Mouse (Mus musculus): ENCODE data around the gene Tes3-ps. TPM values are rescaled to one million over a fixed set of nuclear protein-coding genes. Genes with fewer than 3 reads are reported as not detected.

Tes3-ps gene
- 0.58 and 0.61 TPM in 2 replicates for polyA plus RNA-seq (2015; fragmentation: Nextera tagmentation; extraction: Ambion mirVana)

GRCm38 (mm10) chr13:49492376-49493368, at the start of gene Tes3-ps:
Gene Tes3-ps, plus strand, starts transcription at chr13:49493318.
- Histone ChIP-seq H3K27me3 (replicated peaks; ENCODE audit: control insufficient read depth, insufficient read depth, low read length) (no peaks in the 10 kb centered on the region), H3K4me1 (replicated peaks; ENCODE audit: control insufficient read depth, insufficient read depth, low read length) (no peaks in the 10 kb centered on the region), H3K4me2 (ENCODE audit: low read length) (no peak within 1 kb of the TSS), H3K36me3 (ENCODE audit: control insufficient read depth, insufficient read depth) (no peaks in the 10 kb centered on the region), H3K4me3 (replicated peaks; ENCODE audit: low read length) (no peak within 1 kb of the TSS), H3K9ac (replicated peaks; ENCODE audit: low read depth, low read length) (no peak within 1 kb of the TSS), H3K27ac (ENCODE audit: low read length) (no peak within 1 kb of the TSS), H3K9me3 (ENCODE audit: control insufficient read depth, low read length) (no peaks in the 10 kb centered on the region)
- no peak for ATAC-seq
- WGBS = 80% methylated on average over 6 of the region's 6 CpGs

GRCm38 (mm10) chr13:49444451-49444850, 48.7 kb upstream of the Tes3-ps start:
- Histone ChIP-seq H3K4me2 (ENCODE audit: low read length) (no peak overlapping the region), H3K36me3 (ENCODE audit: control insufficient read depth, insufficient read depth) (peaks cover 4% of the 10 kb centered on the region), H3K4me3 (replicated peaks; ENCODE audit: low read length) (no peak overlapping the region), H3K4me1 (replicated peaks; ENCODE audit: control insufficient read depth, insufficient read depth, low read length) (no peaks in the 10 kb centered on the region), H3K9ac (replicated peaks; ENCODE audit: low read depth, low read length) (no peak overlapping the region), H3K27ac (ENCODE audit: low read length) (no peak overlapping the region), H3K9me3 (ENCODE audit: control insufficient read depth, low read length) (no peaks in the 10 kb centered on the region), H3K27me3 (replicated peaks; ENCODE audit: control insufficient read depth, insufficient read depth, low read length) (no peaks in the 10 kb centered on the region)
- ATAC-seq = no peak
- 98% methylated on average over 6 of the region's 6 CpGs for WGBS

GRCm38 (mm10) chr13:49449318-49449749, 43.8 kb upstream of the Tes3-ps start:
- no peak overlapping the region for H3K27ac ChIP-seq (ENCODE audit: low read length)
- no peaks in the 10 kb centered on the region for H3K9me3 ChIP-seq (ENCODE audit: control insufficient read depth, low read length)
- 46% methylated on average over 5 of the region's 5 CpGs for WGBS
- H3K4me1 ChIP-seq (replicated peaks; ENCODE audit: control insufficient read depth, insufficient read depth, low read length) = no peaks in the 10 kb centered on the region
- H3K36me3 ChIP-seq (ENCODE audit: control insufficient read depth, insufficient read depth) = peaks cover 5% of the 10 kb centered on the region; the same call in 1 of the 2 replicates
- no peak overlapping the region for H3K9ac ChIP-seq (replicated peaks; ENCODE audit: low read depth, low read length)
- no peaks in the 10 kb centered on the region for H3K27me3 ChIP-seq (replicated peaks; ENCODE audit: control insufficient read depth, insufficient read depth, low read length)
- no peak overlapping the region for H3K4me2 ChIP-seq (ENCODE audit: low read length)
- no peak overlapping the region for H3K4me3 ChIP-seq (replicated peaks; ENCODE audit: low read length)
- peak; percentile 91 for ATAC-seq

GRCm38 (mm10) chr13:49460276-49460675, 32.8 kb upstream of the Tes3-ps start:
- WGBS = 95% methylated on average over 4 of the region's 4 CpGs
- no peak overlapping the region for H3K4me2 ChIP-seq (ENCODE audit: low read length)
- no peaks in the 10 kb centered on the region for H3K9me3 ChIP-seq (ENCODE audit: control insufficient read depth, low read length)
- no peak overlapping the region for H3K9ac ChIP-seq (replicated peaks; ENCODE audit: low read depth, low read length)
- H3K27ac ChIP-seq (ENCODE audit: low read length) = no peak overlapping the region
- no peak for ATAC-seq
- H3K4me1 ChIP-seq (replicated peaks; ENCODE audit: control insufficient read depth, insufficient read depth, low read length) = no peaks in the 10 kb centered on the region
- H3K4me3 ChIP-seq (replicated peaks; ENCODE audit: low read length) = no peak overlapping the region
- H3K36me3 ChIP-seq (ENCODE audit: control insufficient read depth, insufficient read depth) = peaks cover 10% of the 10 kb centered on the region; the same call in 1 of the 2 replicates
- no peaks in the 10 kb centered on the region for H3K27me3 ChIP-seq (replicated peaks; ENCODE audit: control insufficient read depth, insufficient read depth, low read length)

GRCm38 (mm10) chr13:49460692-49461414, 32.3 kb upstream of the Tes3-ps start:
- Histone ChIP-seq H3K4me3 (replicated peaks; ENCODE audit: low read length) (no peak overlapping the region), H3K27me3 (replicated peaks; ENCODE audit: control insufficient read depth, insufficient read depth, low read length) (no peaks in the 10 kb centered on the region), H3K36me3 (ENCODE audit: control insufficient read depth, insufficient read depth) (peaks cover 12% of the 10 kb centered on the region; the same call in 1 of the 2 replicates), H3K4me2 (ENCODE audit: low read length) (no peak overlapping the region), H3K4me1 (replicated peaks; ENCODE audit: control insufficient read depth, insufficient read depth, low read length) (no peaks in the 10 kb centered on the region), H3K9ac (replicated peaks; ENCODE audit: low read depth, low read length) (no peak overlapping the region), H3K9me3 (ENCODE audit: control insufficient read depth, low read length) (no peaks in the 10 kb centered on the region), H3K27ac (ENCODE audit: low read length) (no peak overlapping the region)
- no peak for ATAC-seq
- 81% methylated on average over 5 of the region's 5 CpGs for WGBS

GRCm38 (mm10) chr13:49461458-49462132, 31.5 kb upstream of the Tes3-ps start:
- H3K36me3 ChIP-seq (ENCODE audit: control insufficient read depth, insufficient read depth) = peaks cover 12% of the 10 kb centered on the region; the same call in 1 of the 2 replicates
- no peaks in the 10 kb centered on the region for H3K27me3 ChIP-seq (replicated peaks; ENCODE audit: control insufficient read depth, insufficient read depth, low read length)

GRCm38 (mm10) chr13:49462921-49463320, 30.2 kb upstream of the Tes3-ps start:
- Histone ChIP-seq H3K27me3 (replicated peaks; ENCODE audit: control insufficient read depth, insufficient read depth, low read length) (no peaks in the 10 kb centered on the region), H3K9ac (replicated peaks; ENCODE audit: low read depth, low read length) (no peak overlapping the region), H3K4me2 (ENCODE audit: low read length) (no peak overlapping the region), H3K27ac (ENCODE audit: low read length) (no peak overlapping the region), H3K9me3 (ENCODE audit: control insufficient read depth, low read length) (no peaks in the 10 kb centered on the region), H3K36me3 (ENCODE audit: control insufficient read depth, insufficient read depth) (peaks cover 12% of the 10 kb centered on the region; the same call in 1 of the 2 replicates), H3K4me1 (replicated peaks; ENCODE audit: control insufficient read depth, insufficient read depth, low read length) (no peaks in the 10 kb centered on the region), H3K4me3 (replicated peaks; ENCODE audit: low read length) (no peak overlapping the region)
- WGBS = 97% methylated on average over 2 of the region's 2 CpGs
- ATAC-seq = no peak

More at GRCm38 (mm10) chr13:49461458-49462132, 31.5 kb upstream of the Tes3-ps start:
- no peak overlapping the region for H3K4me3 ChIP-seq (replicated peaks; ENCODE audit: low read length)
- H3K27ac ChIP-seq (ENCODE audit: low read length) = no peak overlapping the region
- 90% methylated on average over 15 of the region's 15 CpGs for WGBS
- H3K4me1 ChIP-seq (replicated peaks; ENCODE audit: control insufficient read depth, insufficient read depth, low read length) = no peaks in the 10 kb centered on the region
- no peaks in the 10 kb centered on the region for H3K9me3 ChIP-seq (ENCODE audit: control insufficient read depth, low read length)
- no peak overlapping the region for H3K4me2 ChIP-seq (ENCODE audit: low read length)
- ATAC-seq = no peak
- no peak overlapping the region for H3K9ac ChIP-seq (replicated peaks; ENCODE audit: low read depth, low read length)

GRCm38 (mm10) chr13:49465875-49466274, 27.2 kb upstream of the Tes3-ps start:
- Histone ChIP-seq H3K36me3 (ENCODE audit: control insufficient read depth, insufficient read depth) (peaks cover 12% of the 10 kb centered on the region; the same call in 1 of the 2 replicates), H3K4me2 (ENCODE audit: low read length) (no peak overlapping the region), H3K4me1 (replicated peaks; ENCODE audit: control insufficient read depth, insufficient read depth, low read length) (no peaks in the 10 kb centered on the region), H3K27me3 (replicated peaks; ENCODE audit: control insufficient read depth, insufficient read depth, low read length) (no peaks in the 10 kb centered on the region), H3K9ac (replicated peaks; ENCODE audit: low read depth, low read length) (no peak overlapping the region), H3K27ac (ENCODE audit: low read length) (no peak overlapping the region), H3K4me3 (replicated peaks; ENCODE audit: low read length) (no peak overlapping the region), H3K9me3 (ENCODE audit: control insufficient read depth, low read length) (no peaks in the 10 kb centered on the region)
- ATAC-seq = no peak
- WGBS = 95% methylated on average over 4 of the region's 4 CpGs
